Mouse (Mus musculus): ENCODE data around the gene Slc31a1.

Gene Slc31a1

DNA sequence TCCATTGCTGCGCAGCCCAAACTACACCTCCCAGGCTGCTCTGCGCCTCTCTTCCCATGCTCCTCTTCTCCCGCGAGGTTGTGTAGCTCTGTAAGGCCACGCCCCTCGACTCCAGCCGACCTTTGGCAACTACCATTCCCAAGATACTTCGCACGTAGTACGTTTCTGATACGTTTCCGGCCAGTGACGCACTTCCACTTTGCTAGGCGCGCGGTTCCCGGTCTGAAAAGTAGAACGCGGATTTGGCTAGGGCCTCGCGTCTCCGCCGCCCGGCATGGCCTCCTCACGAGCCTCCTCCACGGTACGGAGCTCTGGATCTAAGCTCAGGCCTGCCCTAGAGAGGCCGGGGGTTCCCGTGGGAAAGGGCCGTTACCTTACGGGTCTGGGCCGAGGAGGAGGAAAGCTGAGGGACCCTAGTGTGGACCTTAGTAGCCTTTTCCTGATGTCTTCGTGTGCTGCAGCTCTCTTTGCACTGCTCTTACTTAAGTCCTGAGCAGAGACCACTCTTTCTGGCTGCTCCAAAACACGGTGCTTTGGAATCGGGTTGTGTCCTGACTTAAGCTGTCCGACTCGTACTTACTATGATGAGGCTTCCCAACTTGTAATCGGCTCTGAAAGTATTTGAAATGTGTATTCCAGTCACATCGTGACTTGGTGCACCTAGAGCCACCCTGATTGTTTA is 48.2 kb downstream of the Slc31a1 start, which contains the start of the genes Cdc26 and Prpf4:
Cdc26 (minus strand) TSS at position 42 of the 682 bp plus-strand sequence.
Prpf4 (plus strand) TSS at position 197 of the 682 bp plus-strand sequence.
- peak; percentile 97 to 100 for DNase-seq

DNA sequence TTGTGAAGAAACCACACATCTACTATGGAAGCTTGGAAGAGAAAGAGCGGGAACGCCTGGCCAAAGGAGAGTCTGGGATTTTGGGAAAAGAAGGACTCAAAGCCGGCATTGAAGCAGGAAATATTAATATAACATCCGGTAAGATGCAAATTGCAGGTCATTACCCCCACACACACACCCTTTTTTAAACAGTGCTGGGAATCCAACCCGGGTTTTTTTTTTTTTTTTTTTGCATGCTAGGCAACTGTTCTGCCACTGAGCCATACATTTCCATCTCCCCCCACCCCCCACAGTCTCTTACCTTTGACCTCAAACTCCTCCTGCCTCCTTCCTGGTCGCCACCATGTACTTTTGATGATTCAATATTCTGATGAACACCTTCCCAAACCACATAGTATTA is 49.1 kb downstream of the Slc31a1 start:
- no peak for DNase-seq

DNA sequence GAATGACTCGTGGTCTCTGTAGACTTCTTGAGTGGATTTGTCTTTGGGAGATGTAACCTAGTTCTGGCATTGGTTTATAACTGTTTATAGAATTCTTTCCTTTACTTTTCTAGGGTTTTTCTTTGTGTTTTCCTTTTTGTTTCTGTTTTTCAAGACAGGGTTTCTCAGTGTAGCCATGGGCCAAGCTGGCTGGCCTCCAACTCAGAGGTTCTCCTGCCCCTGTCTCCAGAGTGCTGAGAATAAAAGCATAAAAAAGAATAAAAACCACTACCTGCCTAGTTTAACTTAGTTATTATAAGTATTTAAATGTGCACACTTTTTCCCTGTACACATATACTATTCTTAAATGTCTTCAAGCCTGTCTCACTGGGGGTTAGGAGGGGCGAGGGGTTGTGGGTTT is 49.8 kb downstream of the Slc31a1 start:
- DNase-seq, result no peak

DNA sequence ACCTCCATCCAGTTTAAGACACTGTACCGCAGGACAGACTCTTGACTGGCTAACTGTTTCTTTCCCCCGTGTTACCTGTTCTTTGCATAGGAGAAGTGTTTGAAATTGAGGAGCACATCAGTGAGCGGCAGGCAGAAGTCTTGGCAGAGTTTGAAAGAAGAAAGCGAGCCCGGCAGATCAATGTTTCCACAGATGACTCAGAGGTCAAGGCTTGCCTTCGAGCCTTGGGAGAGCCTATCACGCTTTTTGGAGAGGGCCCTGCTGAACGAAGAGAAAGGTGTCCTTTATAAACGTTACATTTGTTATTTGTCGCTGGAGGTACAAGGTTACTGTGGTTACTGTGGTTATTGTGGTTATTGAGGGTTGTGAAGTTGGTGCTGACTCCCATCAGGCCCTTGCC is 51.1 kb downstream of the Slc31a1 start:
- DNase-seq, result no peak

DNA sequence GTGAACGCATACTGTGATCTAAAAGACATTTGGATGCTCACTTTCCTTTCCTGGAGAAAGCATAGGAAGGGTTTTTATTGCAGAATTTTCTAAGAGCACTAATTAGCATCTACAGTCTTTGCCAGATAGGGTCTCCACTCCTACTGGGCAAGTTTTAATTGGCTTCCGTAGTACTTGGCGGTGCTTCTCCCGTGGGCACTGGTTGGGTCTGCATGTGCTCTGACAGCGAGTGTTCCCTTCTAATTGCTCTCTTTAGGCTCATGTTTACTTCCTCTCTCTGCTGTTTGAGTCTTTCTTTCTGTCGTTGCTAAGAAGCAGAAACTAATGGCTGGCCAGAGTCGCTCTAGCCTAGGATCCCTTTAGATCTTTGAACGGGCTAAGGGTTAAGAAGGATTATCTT is 57.9 kb downstream of the Slc31a1 start:
- no peak for DNase-seq

DNA sequence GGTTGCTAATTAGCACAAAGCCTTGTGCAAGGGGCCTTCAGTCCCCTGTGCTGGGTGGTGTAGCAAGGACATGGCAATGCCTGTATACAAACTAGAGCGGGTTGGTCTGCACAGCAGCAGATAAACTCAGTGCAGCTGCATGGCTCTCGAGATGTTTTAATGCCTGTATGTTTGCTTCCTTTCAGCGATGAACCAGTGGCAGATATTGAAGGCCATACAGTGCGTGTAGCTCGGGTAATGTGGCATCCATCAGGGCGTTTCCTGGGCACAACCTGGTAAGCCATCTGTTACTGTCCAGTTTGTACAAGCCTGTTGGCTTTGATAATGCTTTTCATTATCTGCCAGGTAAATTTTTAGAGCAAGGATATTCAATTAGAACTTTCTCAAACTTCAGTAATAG is 58.6 kb downstream of the Slc31a1 start:
- peak; percentile 61 to 73 for DNase-seq

DNA sequence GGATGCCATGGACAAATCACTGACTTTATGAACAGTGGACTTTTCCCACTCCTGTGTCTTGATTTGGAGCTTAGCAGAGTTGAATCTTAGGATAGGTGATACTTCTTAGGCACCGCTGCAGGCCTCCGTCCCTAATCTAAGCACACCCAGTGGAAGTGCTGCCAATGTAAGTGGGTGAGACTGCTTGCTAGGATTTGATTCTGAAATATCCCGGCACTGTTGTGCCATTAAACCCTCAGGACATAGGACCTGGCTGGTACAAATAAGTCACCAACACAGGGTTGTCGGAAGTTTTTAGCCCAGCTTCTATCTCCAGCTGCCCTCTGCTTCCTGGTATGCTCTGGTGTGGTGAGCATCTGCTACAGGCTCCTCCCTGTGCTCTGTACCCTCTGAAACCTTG is 65.4 kb downstream of the Slc31a1 start:
- no peak for DNase-seq

DNA sequence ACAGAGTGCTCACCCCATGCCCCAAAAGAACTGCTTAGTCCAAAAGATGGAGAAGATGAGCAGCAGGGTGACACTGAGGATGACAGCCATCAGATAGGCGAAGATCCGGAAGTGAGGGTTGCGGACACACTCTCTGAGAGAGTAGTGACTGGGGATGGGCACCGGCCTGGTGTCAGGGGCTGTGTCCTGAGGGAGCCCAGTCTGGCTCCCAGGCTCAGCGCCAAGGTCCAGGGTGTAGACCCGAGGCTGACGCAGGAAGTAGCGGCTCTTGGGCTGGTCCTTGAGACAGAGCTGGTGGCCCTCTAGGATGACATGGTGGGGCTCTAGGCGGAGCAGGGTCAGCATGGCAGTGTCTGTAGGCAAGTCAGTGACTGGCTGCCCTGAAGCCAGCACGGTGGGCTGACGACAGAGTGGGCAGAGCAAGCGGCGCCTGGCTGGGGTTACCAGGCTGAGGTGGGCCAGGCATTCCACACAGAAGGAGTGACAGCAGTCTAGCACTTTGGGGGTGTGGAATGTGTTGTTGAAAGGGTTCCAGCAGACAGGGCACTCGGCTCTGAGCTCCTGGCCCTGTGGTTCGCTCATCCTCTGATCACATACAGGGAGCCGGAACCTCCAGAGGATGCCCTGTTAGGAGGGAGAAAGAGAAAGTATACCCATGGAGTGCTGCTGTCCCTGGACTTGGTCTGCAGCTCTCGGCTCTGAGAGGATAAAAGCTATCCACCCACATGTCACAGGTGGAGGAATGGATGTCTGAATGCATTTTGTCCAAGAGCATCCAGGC is 67.6 kb downstream of the Slc31a1 start:
- DNase-seq, result peak; percentile 26 to 29

DNA sequence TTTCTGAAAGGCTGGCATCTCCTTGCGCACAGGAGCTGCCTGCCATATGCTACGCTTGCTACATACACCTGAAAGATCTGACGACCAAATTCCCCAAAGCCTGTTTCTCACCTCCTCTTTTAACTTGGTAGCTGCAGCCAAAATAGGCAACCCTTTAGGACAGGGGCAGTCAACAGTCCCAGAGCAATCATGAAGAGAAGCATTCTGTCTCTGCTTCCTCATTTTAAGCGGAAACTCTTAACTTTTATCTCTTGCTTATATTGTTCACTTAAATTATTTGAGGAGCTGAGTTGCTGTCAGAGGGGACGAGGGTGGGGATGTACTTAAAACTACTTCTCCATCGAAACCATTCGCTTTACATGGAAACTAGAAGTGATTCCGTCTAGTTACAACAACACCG is 69.1 kb downstream of the Slc31a1 start:
- no peak for DNase-seq

DNA sequence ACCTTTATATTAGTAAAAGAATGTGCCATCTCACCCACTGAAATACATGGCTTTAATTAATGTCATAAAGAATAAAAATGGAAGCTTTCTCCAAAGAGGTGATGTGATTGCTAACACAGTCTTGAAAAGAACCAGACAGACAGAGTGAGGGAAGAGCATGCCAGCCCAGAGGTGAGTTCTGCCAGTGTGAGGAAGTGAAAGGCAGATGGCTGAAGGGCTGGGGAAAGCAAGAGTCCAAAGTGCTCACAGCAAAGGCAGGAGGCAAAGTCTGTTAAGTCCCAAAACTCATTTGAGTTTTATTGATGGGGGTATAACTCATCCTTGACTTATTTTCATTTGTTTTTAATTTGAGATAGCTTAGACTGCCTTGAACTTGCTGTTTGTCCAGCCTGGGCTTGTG is 70.2 kb downstream of the Slc31a1 start:
- DNase-seq, result no peak

DNA sequence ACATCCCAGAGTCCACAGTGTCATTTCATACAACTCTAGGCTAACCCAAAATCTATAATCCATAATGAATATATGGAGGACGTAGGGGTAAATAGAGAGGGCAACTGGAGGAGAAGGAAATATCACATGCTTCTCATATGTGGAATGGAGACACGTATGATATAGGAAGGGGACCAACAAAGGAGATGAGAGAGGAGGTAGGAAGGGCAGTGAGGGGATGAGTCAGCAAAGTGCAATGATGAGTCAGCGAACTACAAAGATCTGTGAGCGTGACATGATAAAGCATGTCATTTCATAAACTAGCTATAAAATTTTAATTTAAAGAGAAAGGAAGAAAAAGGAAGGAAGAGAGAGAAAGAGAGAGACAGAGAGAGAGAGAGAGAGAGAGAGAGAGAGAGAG is 71.0 kb downstream of the Slc31a1 start:
- no peak for DNase-seq

DNA sequence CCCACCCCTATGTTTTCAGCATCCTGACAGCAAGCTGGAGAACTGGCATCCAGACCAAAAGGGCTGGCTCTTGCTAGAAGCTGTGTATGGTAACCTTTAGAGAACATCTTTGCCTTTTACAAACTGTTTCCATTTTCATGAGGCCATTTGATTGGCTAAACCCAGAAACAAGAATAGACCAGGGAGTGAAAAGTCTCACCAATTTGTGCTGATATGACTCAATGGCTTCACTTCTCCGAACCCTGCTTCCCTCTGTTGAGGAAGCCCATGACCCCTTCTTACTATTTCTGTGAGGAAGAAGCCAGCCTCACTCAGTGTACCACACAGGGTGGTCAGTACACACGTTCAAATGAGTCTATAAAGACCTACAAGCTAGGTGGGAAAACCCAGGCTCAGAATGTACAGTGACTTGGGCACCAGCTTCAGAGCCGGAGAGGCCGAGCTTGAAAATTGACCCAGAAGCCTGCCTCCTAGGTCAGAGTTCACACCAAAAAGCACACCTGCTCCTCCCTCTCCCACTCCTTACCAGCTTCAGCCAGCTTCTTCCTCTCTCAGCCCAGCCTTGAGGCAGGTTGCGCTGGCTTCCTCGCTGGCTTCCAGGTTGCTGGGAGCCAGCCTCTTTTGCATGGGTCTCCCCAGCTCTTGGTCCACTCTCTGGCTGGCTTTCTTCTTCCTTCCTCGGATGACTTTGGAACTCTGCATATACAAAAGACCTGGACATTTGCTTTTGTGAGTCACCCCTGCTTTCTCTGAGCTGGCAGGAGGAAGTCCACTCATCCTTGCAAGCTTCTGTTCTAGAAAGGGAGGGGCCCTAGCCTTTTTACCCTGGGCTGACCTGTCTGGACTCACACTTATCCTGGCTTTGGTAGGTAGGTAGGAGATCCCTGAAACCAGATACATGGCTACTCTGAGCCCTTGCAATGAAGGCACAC is 73.7 kb downstream of the Slc31a1 start:
- DNase-seq, result no peak

DNA sequence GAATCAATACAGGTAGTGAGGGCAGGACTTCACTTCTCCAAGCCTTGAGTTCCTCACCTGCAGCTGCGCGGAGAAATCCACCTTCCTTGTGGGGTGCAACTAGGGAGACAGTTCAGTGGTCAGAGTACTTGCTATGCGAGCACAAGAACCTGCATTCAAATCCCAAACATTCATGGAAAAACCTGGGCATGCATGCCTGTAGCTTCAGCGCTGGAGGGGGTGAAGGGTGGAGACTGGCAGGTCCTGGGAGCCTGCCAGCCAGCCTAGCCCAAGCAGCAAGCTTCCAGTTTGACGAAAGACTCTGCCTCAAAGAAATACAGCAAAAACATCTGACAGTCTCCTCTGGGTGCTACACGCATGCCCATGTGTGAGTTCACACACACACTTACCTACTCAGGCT is 74.6 kb downstream of the Slc31a1 start, which contains the start of gene Rnf183:
Rnf183 (minus strand) TSS at position 172 of the 400 bp plus-strand sequence.
- no peak for DNase-seq

DNA sequence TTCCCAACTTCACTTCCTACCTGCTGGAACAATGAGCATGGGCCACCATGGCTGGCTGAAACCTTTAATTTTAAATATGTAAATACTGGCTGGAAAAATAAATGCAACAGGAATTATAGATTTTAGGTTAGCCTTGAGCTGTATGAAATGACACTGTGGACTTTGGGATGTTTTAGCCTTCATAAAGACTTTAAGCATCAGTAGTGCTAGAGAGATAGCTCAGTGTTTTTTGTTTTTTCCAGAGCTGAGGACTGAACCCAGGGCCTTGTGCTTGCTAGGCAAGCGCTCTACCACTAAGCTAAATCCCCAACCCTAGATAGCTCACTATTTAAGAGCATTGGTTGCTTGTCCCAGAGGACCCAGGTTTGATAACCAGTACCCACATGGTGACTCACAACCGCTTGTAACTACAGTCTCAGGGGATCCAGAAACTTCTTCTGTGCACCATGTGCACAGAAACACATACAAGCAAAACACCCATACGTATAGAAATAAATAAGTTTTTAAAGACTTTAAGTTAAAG is 76.8 kb downstream of the Slc31a1 start:
- no peak for DNase-seq

DNA sequence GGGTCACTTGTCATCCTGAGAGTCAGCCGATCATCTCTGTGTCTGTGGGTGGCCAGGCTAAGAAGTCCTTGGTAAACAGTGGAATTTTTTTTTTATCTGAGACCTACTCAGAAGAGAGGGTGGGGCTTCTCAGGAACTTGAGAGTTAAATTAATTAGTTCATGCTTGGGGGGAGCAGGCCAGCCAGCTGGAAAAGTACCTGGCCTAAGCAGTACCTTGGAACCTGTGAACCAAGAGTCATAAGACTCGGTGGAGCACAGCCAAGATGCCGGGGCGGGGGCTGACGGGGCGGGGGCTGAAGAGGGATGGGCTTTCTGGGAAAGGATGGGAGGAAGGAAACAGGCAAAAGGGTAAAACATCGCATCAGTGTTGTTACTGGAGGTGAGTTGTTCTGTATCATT is 77.3 kb downstream of the Slc31a1 start:
- DNase-seq, result no peak

DNA sequence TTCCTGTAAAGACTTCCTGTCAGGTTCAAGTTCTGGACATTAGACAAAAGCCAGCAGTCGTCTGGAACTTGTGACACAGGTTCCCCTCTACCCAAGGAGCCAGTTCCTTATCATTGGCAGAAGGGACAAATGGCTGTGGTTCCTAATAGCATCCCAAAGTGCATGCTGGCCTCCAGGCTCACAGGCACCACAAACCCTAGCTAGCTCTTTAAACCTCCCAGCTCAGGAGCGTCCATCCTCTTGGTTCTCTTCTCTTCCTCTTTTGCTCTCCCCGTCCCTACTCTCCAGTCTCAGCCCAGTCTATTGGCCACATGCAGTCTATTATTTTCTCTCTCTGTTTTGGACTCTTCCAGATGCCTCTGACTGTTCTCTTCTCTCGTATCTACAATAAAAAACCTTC is 79.3 kb downstream of the Slc31a1 start:
- DNase-seq, result no peak

DNA sequence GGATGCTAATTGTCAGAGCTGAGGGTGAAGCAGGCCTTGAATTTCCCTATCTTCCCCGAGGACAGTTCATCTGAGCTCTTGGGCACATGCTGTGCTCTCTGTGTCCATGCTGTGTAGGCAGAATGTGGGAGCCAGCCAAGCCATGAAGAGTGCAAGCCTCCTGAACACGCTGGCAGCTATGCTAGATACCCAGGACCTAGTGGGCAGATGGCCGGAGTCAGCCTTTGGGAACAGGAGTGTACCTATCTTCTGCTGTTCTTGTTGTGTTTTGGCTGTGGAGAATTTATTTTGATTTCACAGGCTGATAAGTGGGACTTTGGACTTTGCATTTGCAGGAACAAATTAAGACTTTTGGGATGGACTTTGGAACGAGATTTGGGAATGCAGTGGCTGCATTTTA is 80.0 kb downstream of the Slc31a1 start:
- DNase-seq, result peak; percentile 83 to 89

DNA sequence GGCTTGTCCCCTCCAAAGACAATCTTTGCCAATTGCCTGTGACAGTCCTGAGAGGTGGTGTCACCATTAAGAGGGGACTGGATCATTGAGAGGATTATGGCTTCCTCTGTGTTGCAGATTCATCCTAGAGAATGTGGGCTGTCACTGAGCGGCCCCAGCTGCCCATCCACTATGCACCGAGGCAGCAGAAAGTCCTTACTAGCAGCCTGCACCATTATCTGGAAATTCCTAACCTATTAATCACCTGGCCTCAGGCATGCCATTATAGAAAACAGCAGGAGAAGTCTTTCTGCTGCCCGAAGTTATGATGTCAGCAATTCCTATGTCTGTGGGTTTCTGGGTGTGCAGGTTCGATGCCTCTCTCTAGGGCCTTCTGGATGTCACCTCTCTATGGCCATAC is 80.5 kb downstream of the Slc31a1 start:
- DNase-seq, result peak; percentile 7 to 23

Data from cerebellum, adult 18-20 months (tissue).